Mouse (Mus musculus) kidney, embryonic 14.5 days (tissue): Measurements from ENCODE around the gene Abcc6. TPM values are rescaled to one million over a fixed set of nuclear protein-coding genes. Genes with fewer than 3 reads are reported as not detected.
"Not testable (repeated sequence)": the region's sequence is repeated elsewhere in the genome, so short reads cannot be mapped to it uniquely, and the experiment has no call there.

Source experiments
- ATAC-seq: fragments of 200-750 bp; cut with Nextera tagmentation; 2 replicates; pipeline ENCODE4 v1.8.0; 2017; ENCODE audit warnings: moderate number of reproducible peaks, mild to moderate bottlenecking, moderate TSS enrichment, moderate library complexity; ENCODE audit not compliant: low FRiP score, low TSS enrichment
- H3K27ac ChIP-seq: fragments of 300-500 bp; sonication (generic); 2 replicates; pipeline ENCODE4 v1.5.1; 2014; ENCODE audit warnings: low read depth, mild to moderate bottlenecking, low read length, moderate library complexity, mixed read lengths
- H3K27me3 ChIP-seq: fragments of 300-500 bp; sonication (generic); 2 replicates; pipeline ENCODE4 v1.6.1; 2014; ENCODE audit warnings: mild to moderate bottlenecking, low read length; ENCODE audit not compliant: control insufficient read depth, insufficient read depth
- H3K36me3 ChIP-seq: fragments of 300-500 bp; sonication (generic); 2 replicates; pipeline ENCODE4 v1.6.1; 2014; ENCODE audit warnings: low read length, mixed read lengths; ENCODE audit not compliant: control insufficient read depth, insufficient read depth
- H3K4me1 ChIP-seq: fragments of 300-500 bp; sonication (generic); 2 replicates; pipeline ENCODE4 v1.6.1; 2014; ENCODE audit warnings: low read length, mixed read lengths; ENCODE audit not compliant: control insufficient read depth, insufficient read depth
- H3K4me2 ChIP-seq: fragments of 300-500 bp; sonication (generic); replicated peaks from 2 replicates; pipeline ENCODE4 v1.6.1; 2014; ENCODE audit warnings: low read depth, mild to moderate bottlenecking, low read length
- H3K4me3 ChIP-seq: fragments of 300-500 bp; sonication (generic); 2 replicates; pipeline ENCODE4 v1.5.1; 2014; ENCODE audit warnings: mild to moderate bottlenecking, low read length
- H3K9ac ChIP-seq: fragments of 300-500 bp; sonication (generic); 2 replicates; pipeline ENCODE4 v1.6.1; 2014; ENCODE audit warnings: low read depth, mild to moderate bottlenecking, low read length, moderate library complexity
- H3K9me3 ChIP-seq: fragments of 300-500 bp; sonication (generic); 2 replicates; pipeline ENCODE4 v1.6.1; 2016; ENCODE audit warnings: low read length; ENCODE audit not compliant: control insufficient read depth
- WGBS: fragments of 180-500 bp; shearing (Covaris S2); extraction: QIAGEN DNeasy Blood & Tissue Kit; methylation state at CpG from one replicate; pipeline ENCODE4 v1.1.7; 2014; 5-methylcytosine and 5-hydroxymethylcytosine counted together
- polyA plus RNA-seq: library from polyadenylated mRNA; unstranded; fragments of >200 nt; fragmentation: Nextera tagmentation; extraction: Ambion mirVana; gene quantifications from 2 replicates; pipeline ENCODE4 v1.2.1, GENCODE M21; 2014

Gene Abcc6
- polyA plus RNA-seq, 1 experiment from 2014 or later: 0.53 TPM

GRCm38 (mm10) chr7:45935114-45935513, 95.0 kb downstream of the Abcc6 start:
- no peaks in the 10 kb centered on the region for H3K27me3 ChIP-seq
- no peak overlapping the region for H3K9ac ChIP-seq
- 25% methylated on average over 7 of the region's 7 CpGs for WGBS
- ATAC-seq: peak; percentile 88
- no peak overlapping the region for H3K27ac ChIP-seq
- no peak overlapping the region for H3K4me2 ChIP-seq
- no peaks in the 10 kb centered on the region for H3K9me3 ChIP-seq
- no peak overlapping the region for H3K4me3 ChIP-seq
- no peaks in the 10 kb centered on the region for H3K4me1 ChIP-seq
- H3K36me3 ChIP-seq: no peaks in the 10 kb centered on the region

- ATAC-seq, H3K27ac ChIP-seq, H3K4me3 ChIP-seq, H3K9me3 ChIP-seq, H3K36me3 ChIP-seq, H3K9ac ChIP-seq, H3K27me3 ChIP-seq, H3K4me2 ChIP-seq, H3K4me1 ChIP-seq: not testable (repeated sequence)
- WGBS: 91% methylated on average over 12 of the region's 12 CpGs
Measured at GRCm38 (mm10) chr7:45933766-45934165, 96.3 kb downstream of the Abcc6 start.

GRCm38 (mm10) chr7:45929688-45930087, 100.4 kb downstream of the Abcc6 start:
- 90% methylated on average over 1 of the region's 1 CpGs for WGBS
- Histone ChIP-seq H3K4me1 (peaks cover 3% of the 10 kb centered on the region; the same call in 1 of the 2 replicates), H3K9me3 (0 out of 2 replicates have a peak, but pooled peaks cover 4% of the 10 kb centered on the region), H3K4me2 (no peak overlapping the region), H3K27me3 (no peaks in the 10 kb centered on the region), H3K4me3 (no peak overlapping the region), H3K36me3 (no peaks in the 10 kb centered on the region), H3K9ac (no peak overlapping the region), H3K27ac (no peak overlapping the region)
- no peak for ATAC-seq

GRCm38 (mm10) chr7:45928626-45929295, 101.3 kb downstream of the Abcc6 start:
- WGBS: 14% methylated on average over 19 of the region's 23 CpGs
- Histone ChIP-seq H3K4me2 (peak overlapping the region; percentile 30), H3K4me1 (peaks cover 6% of the 10 kb centered on the region; the same call in 1 of the 2 replicates), H3K9me3 (0 out of 2 replicates have a peak, but pooled peaks cover 4% of the 10 kb centered on the region), H3K4me3 (peak overlapping the region; percentile 6; the same call in 1 of the 2 replicates), H3K36me3 (no peaks in the 10 kb centered on the region), H3K9ac (no peak overlapping the region), H3K27ac (no peak overlapping the region), H3K27me3 (no peaks in the 10 kb centered on the region)
- ATAC-seq: no peak

- Histone ChIP-seq H3K9ac (peak overlapping the region; percentile 56; the same call in 1 of the 2 replicates), H3K4me2 (peak overlapping the region; percentile 68), H3K27me3 (no peaks in the 10 kb centered on the region), H3K27ac (peak overlapping the region; percentile 90), H3K9me3 (0 out of 2 replicates have a peak, but pooled peaks cover 4% of the 10 kb centered on the region), H3K4me1 (peaks cover 35% of the 10 kb centered on the region), H3K4me3 (peak overlapping the region; percentile 40), H3K36me3 (no peaks in the 10 kb centered on the region)
- no peak; the same call in 1 of the 2 replicates for ATAC-seq
- 7% methylated on average over 14 of the region's 14 CpGs for WGBS
Measured at GRCm38 (mm10) chr7:45924429-45924816, 105.7 kb downstream of the Abcc6 start.

GRCm38 (mm10) chr7:45923762-45924428, 106.2 kb downstream of the Abcc6 start, which contains the start of gene Ccdc114:
Gene Ccdc114 (plus strand): TSS chr7:45924072.
- ATAC-seq: peak; percentile 69
- peak within 1 kb of the TSS; percentile 68 for H3K4me2 ChIP-seq
- 0 out of 2 replicates have a peak, but pooled peaks cover 4% of the 10 kb centered on the region for H3K9me3 ChIP-seq
- peak within 1 kb of the TSS; percentile 56; the same call in 1 of the 2 replicates for H3K9ac ChIP-seq
- peak within 1 kb of the TSS; percentile 90 for H3K27ac ChIP-seq
- 2% methylated on average over 24 of the region's 24 CpGs for WGBS
- H3K4me3 ChIP-seq: peak within 1 kb of the TSS; percentile 40
- no peaks in the 10 kb centered on the region for H3K36me3 ChIP-seq
- peaks cover 39% of the 10 kb centered on the region for H3K4me1 ChIP-seq
- no peaks in the 10 kb centered on the region for H3K27me3 ChIP-seq

GRCm38 (mm10) chr7:45922928-45923761, 107.0 kb downstream of the Abcc6 start:
- H3K9me3 ChIP-seq: 0 out of 2 replicates have a peak, but pooled peaks cover 4% of the 10 kb centered on the region
- peak; percentile 92 for ATAC-seq
- no peaks in the 10 kb centered on the region for H3K27me3 ChIP-seq
- peak overlapping the region; percentile 90 for H3K27ac ChIP-seq
- peak overlapping the region; percentile 68 for H3K4me2 ChIP-seq
- WGBS: 1% methylated on average over 37 of the region's 37 CpGs
- H3K9ac ChIP-seq: peak overlapping the region; percentile 44; the same call in 1 of the 2 replicates
- no peaks in the 10 kb centered on the region; the same call in 1 of the 2 replicates for H3K36me3 ChIP-seq
- H3K4me1 ChIP-seq: peaks cover 41% of the 10 kb centered on the region
- peak overlapping the region; percentile 40 for H3K4me3 ChIP-seq

- H3K27me3 ChIP-seq: no peaks in the 10 kb centered on the region
- H3K4me3 ChIP-seq: no peak overlapping the region
- no peak overlapping the region for H3K9ac ChIP-seq
- no peaks in the 10 kb centered on the region; the same call in 1 of the 2 replicates for H3K36me3 ChIP-seq
- peak overlapping the region; percentile 68 for H3K4me2 ChIP-seq
- ATAC-seq: no peak
- H3K9me3 ChIP-seq: 0 out of 2 replicates have a peak, but pooled peaks cover 4% of the 10 kb centered on the region
- H3K27ac ChIP-seq: peak overlapping the region; percentile 90
- peaks cover 52% of the 10 kb centered on the region for H3K4me1 ChIP-seq
- WGBS: 81% methylated on average over 12 of the region's 12 CpGs
Measured at GRCm38 (mm10) chr7:45921950-45922600, 108.0 kb downstream of the Abcc6 start.
